Comparison of ENCODE assay signal across 9 mouse cellular contexts in genomic region chr5:24472884-24473619, GRCm38 (mm10). TPM values are rescaled to one million over a fixed set of nuclear protein-coding genes. Genes with fewer than 3 reads are reported as not detected.
A peak's percentile ranks its signal among the peaks of the same experiment; 100 is the strongest.
DNase-seq lines count a peak whose midpoint lies in the region; ATAC-seq and TF ChIP-seq lines count a peak whose summit lies in the region.
"Had no signal": no experiment of that assay in that cellular context is flagged by ENCODE, and none has a peak within 500 bp of the region (broad histone marks: within the 10 kb centered on the region; RNA-seq: fewer than 3 reads in every experiment).

No protein-coding gene starts in this region.

- peaks cover 24% of the 10 kb centered on the region for H3K36me3 ChIP-seq in intestine, embryonic 14.5 days (ENCODE audit: control insufficient read depth, insufficient read depth, low read length)
- H3K36me3 ChIP-seq in intestine, postnatal 0 days (ENCODE audit: control insufficient read depth, insufficient read depth): peaks cover 7% of the 10 kb centered on the region
- peaks cover 23% of the 10 kb centered on the region for H3K36me3 ChIP-seq in limb, embryonic 13.5 days

- H3K4me1 ChIP-seq in intestine, embryonic 14.5 days (replicated peaks; ENCODE audit: control insufficient read depth, insufficient read depth, low read length): peaks cover 40% of the 10 kb centered on the region
- H3K4me1 ChIP-seq in intestine, postnatal 0 days (replicated peaks; ENCODE audit: control insufficient read depth, insufficient read depth, low read length): peaks cover 12% of the 10 kb centered on the region
- peaks cover 49% of the 10 kb centered on the region for H3K4me1 ChIP-seq in limb, embryonic 13.5 days

- no peaks in the 10 kb centered on the region for H3K9me3 ChIP-seq in intestine, embryonic 14.5 days (ENCODE audit: control insufficient read depth, low read length)
- no peaks in the 10 kb centered on the region for H3K9me3 ChIP-seq in intestine, postnatal 0 days (ENCODE audit: control insufficient read depth)
- H3K9me3 ChIP-seq in limb, embryonic 13.5 days: no peaks in the 10 kb centered on the region

- no peak overlapping the region for H3K4me3 ChIP-seq in intestine, embryonic 14.5 days (ENCODE audit: low read depth, low read length)
- no peak overlapping the region for H3K4me3 ChIP-seq in intestine, postnatal 0 days (ENCODE audit: low read depth, low read length)
- H3K4me3 ChIP-seq in limb, embryonic 13.5 days: 0 out of 2 replicates have a peak overlapping the region, but pooled peaks have one; percentile 51

- no peak overlapping the region for H3K9ac ChIP-seq in intestine, embryonic 14.5 days (ENCODE audit: low read length)
- no peak overlapping the region for H3K9ac ChIP-seq in intestine, postnatal 0 days (ENCODE audit: low read depth, low read length)
- H3K9ac ChIP-seq in limb, embryonic 13.5 days: no peak overlapping the region

- H3K4me2 ChIP-seq in intestine, embryonic 14.5 days (ENCODE audit: low read length): 0 out of 2 replicates have a peak overlapping the region, but pooled peaks have one; percentile 9
- no peak overlapping the region for H3K4me2 ChIP-seq in intestine, postnatal 0 days (replicated peaks; ENCODE audit: low read depth)
- H3K4me2 ChIP-seq in limb, embryonic 13.5 days (replicated peaks): peak overlapping the region; percentile 83

- H3K27me3 ChIP-seq in intestine, embryonic 14.5 days (replicated peaks; ENCODE audit: control insufficient read depth, insufficient read depth, low read length): peaks cover 6% of the 10 kb centered on the region; the same call in 1 of the 2 replicates
- no peaks in the 10 kb centered on the region; the same call in 1 of the 2 replicates for H3K27me3 ChIP-seq in intestine, postnatal 0 days (replicated peaks; ENCODE audit: control insufficient read depth, insufficient read depth, low read length)
- H3K27me3 ChIP-seq in limb, embryonic 13.5 days: peaks cover 29% of the 10 kb centered on the region

- no peak for TF ChIP-seq CTCF in intestine, postnatal 0 days (IDR thresholded peaks at IDR 0.05; ENCODE audit: low read depth)

- WGBS in intestine, embryonic 14.5 days: 33% methylated on average over 7 of the region's 7 CpGs
- 41% methylated on average over 7 of the region's 7 CpGs for WGBS in intestine, postnatal 0 days
- WGBS in limb, embryonic 13.5 days: 16% methylated on average over 7 of the region's 7 CpGs

- ATAC-seq in intestine, embryonic 14.5 days (replicated peaks; ENCODE audit: low FRiP score, low TSS enrichment, low read depth): 0 out of 2 replicates have a peak, but pooled peaks have one; percentile 11
- no peak for ATAC-seq in intestine, postnatal 0 days
- peak; percentile 10; the same call in 1 of the 2 replicates for ATAC-seq in limb, embryonic 13.5 days (ENCODE audit: low FRiP score, low read depth)
- no peak for ATAC-seq in inflammation-experienced regulatory T-cells, adult 6 months
- ATAC-seq in megakaryocyte, adult 5-6 weeks (ENCODE audit: poor library complexity, severe bottlenecking): no peak

- H3K27ac ChIP-seq in intestine, embryonic 14.5 days (ENCODE audit: low read depth): no peak overlapping the region
- no peak overlapping the region for H3K27ac ChIP-seq in intestine, postnatal 0 days (ENCODE audit: low read depth, low read length)
- peak overlapping the region; percentile 64 for H3K27ac ChIP-seq in limb, embryonic 13.5 days

- DNase-seq in intestine, embryonic 14.5 days (ENCODE audit: low spot score): no peak
- DNase-seq in retina, adult 2 months (ENCODE audit: low read depth, low spot score): peak; percentile 71
- DNase-seq in retina, embryonic 14.5 days (ENCODE audit: low spot score): no peak
- DNase-seq: adrenal gland, adult 2 months; gastrocnemius, postnatal 10 days had no signal

RNA-seq across cellular contexts. Expression of gene Agap3, which starts 21.1 kb away (rescaled TPM):
- 22.0 and 22.9 TPM in 2 replicates for polyA plus RNA-seq in intestine, embryonic 14.5 days (2014; fragmentation: Nextera tagmentation; extraction: Ambion mirVana)
- 14.9 and 16.6 TPM in 2 replicates for polyA plus RNA-seq in intestine, postnatal 0 days (2015; fragmentation: Nextera tagmentation; extraction: Ambion mirVana)
- polyA plus RNA-seq in limb, embryonic 13.5 days (2015; fragmentation: Nextera tagmentation; extraction: Ambion mirVana): 29.8 and 35.4 TPM in 2 replicates
- 1 to 10 TPM; 5.4 to 9.7 (median 7.5) TPM for polyA plus RNA-seq in inflammation-experienced regulatory T-cells, adult 6 months (2017; shearing (Covaris generic))
- 12.1 and 14.2 TPM in 2 replicates for total RNA-seq in megakaryocyte, adult 5-6 weeks (2015)
- 19.7 and 23.9 TPM in 2 replicates for total RNA-seq in megakaryocyte, adult 5-6 weeks (2017)

RNA-seq across cellular contexts. Expression of gene Tmub1, which starts 25.4 kb away (rescaled TPM):
- 22.7 and 22.9 TPM in 2 replicates for polyA plus RNA-seq in intestine, embryonic 14.5 days (2014; fragmentation: Nextera tagmentation; extraction: Ambion mirVana)
- 27.5 and 28.8 TPM in 2 replicates for polyA plus RNA-seq in intestine, postnatal 0 days (2015; fragmentation: Nextera tagmentation; extraction: Ambion mirVana)
- polyA plus RNA-seq in limb, embryonic 13.5 days (2015; fragmentation: Nextera tagmentation; extraction: Ambion mirVana): 23.7 and 24.6 TPM in 2 replicates
- 10 to 100 TPM; 50.9 to 68.9 (median 59.0) TPM for polyA plus RNA-seq in inflammation-experienced regulatory T-cells, adult 6 months (2017; shearing (Covaris generic))
- 11.3 and 13.4 TPM in 2 replicates for total RNA-seq in megakaryocyte, adult 5-6 weeks (2015)
- 11.7 and 20.9 TPM in 2 replicates for total RNA-seq in megakaryocyte, adult 5-6 weeks (2017)

RNA-seq across cellular contexts. Expression of gene Fastk, which starts 28.0 kb away (rescaled TPM):
- 105 and 107 TPM in 2 replicates for polyA plus RNA-seq in intestine, embryonic 14.5 days (2014; fragmentation: Nextera tagmentation; extraction: Ambion mirVana)
- 66.8 and 67.0 TPM in 2 replicates for polyA plus RNA-seq in intestine, postnatal 0 days (2015; fragmentation: Nextera tagmentation; extraction: Ambion mirVana)
- polyA plus RNA-seq in limb, embryonic 13.5 days (2015; fragmentation: Nextera tagmentation; extraction: Ambion mirVana): 120 TPM in 2 replicates
- polyA plus RNA-seq in inflammation-experienced regulatory T-cells, adult 6 months (2017; shearing (Covaris generic)): 10 to 100 TPM; 32.1 to 63.3 (median 63.0) TPM
- total RNA-seq in megakaryocyte, adult 5-6 weeks (2015): 33.4 and 42.2 TPM in 2 replicates
- total RNA-seq in megakaryocyte, adult 5-6 weeks (2017): 21.7 and 22.3 TPM in 2 replicates

RNA-seq across cellular contexts. Expression of gene Slc4a2, which starts 49.4 kb away (rescaled TPM):
- polyA plus RNA-seq in intestine, embryonic 14.5 days (2014; fragmentation: Nextera tagmentation; extraction: Ambion mirVana): 32.7 and 35.7 TPM in 2 replicates
- 29.9 and 30.1 TPM in 2 replicates for polyA plus RNA-seq in intestine, postnatal 0 days (2015; fragmentation: Nextera tagmentation; extraction: Ambion mirVana)
- polyA plus RNA-seq in limb, embryonic 13.5 days (2015; fragmentation: Nextera tagmentation; extraction: Ambion mirVana): 39.5 and 42.0 TPM in 2 replicates
- 10 to 100 TPM; 11.4 to 17.1 (median 12.4) TPM for polyA plus RNA-seq in inflammation-experienced regulatory T-cells, adult 6 months (2017; shearing (Covaris generic))
- total RNA-seq in megakaryocyte, adult 5-6 weeks (2015): 17.2 and 19.9 TPM in 2 replicates
- total RNA-seq in megakaryocyte, adult 5-6 weeks (2017): 34.2 and 40.0 TPM in 2 replicates

RNA-seq across cellular contexts. Expression of gene Cdk5, which starts 49.7 kb away (rescaled TPM):
- polyA plus RNA-seq in intestine, embryonic 14.5 days (2014; fragmentation: Nextera tagmentation; extraction: Ambion mirVana): 41.2 and 47.4 TPM in 2 replicates
- polyA plus RNA-seq in intestine, postnatal 0 days (2015; fragmentation: Nextera tagmentation; extraction: Ambion mirVana): 28.4 and 29.9 TPM in 2 replicates
- 53.5 and 59.5 TPM in 2 replicates for polyA plus RNA-seq in limb, embryonic 13.5 days (2015; fragmentation: Nextera tagmentation; extraction: Ambion mirVana)
- 10 to 100 TPM; 47.6 to 66.2 (median 62.8) TPM for polyA plus RNA-seq in inflammation-experienced regulatory T-cells, adult 6 months (2017; shearing (Covaris generic))
- 18.2 and 27.5 TPM in 2 replicates for total RNA-seq in megakaryocyte, adult 5-6 weeks (2015)
- 16.9 and 18.2 TPM in 2 replicates for total RNA-seq in megakaryocyte, adult 5-6 weeks (2017)

Comparison
In these comparisons a context has a peak if more than half of its experiments do, and no peak if none do; other contexts are left out.
1. ATAC-seq: peak in intestine, embryonic 14.5 days (single experiment) and limb, embryonic 13.5 days (single experiment); none in intestine, postnatal 0 days (single experiment), inflammation-experienced regulatory T-cells, adult 6 months (single experiment) and megakaryocyte, adult 5-6 weeks (single experiment).